Mouse (Mus musculus) thymus, adult 2 months (tissue): ENCODE measurements around the gene Fry. TPM values are rescaled to one million over a fixed set of nuclear protein-coding genes. Genes with fewer than 3 reads are reported as not detected.

Source experiments
- DNase-seq: peaks from one replicate; pipeline ENCODE4 v3.0.0; 2021
- H3K27ac ChIP-seq: fragments of 200-500 bp; 2 replicates; pipeline ENCODE4 v1.5.1; 2012; ENCODE audit warnings: low read length, control low read depth; ENCODE audit not compliant: control insufficient read depth, insufficient read depth
- H3K27me3 ChIP-seq: fragments of 200-500 bp; 2 replicates; pipeline ENCODE4 v1.6.1; 2012; ENCODE audit warnings: mild to moderate bottlenecking, low read length, moderate library complexity, mixed read lengths; ENCODE audit not compliant: control insufficient read depth, insufficient read depth
- H3K36me3 ChIP-seq: fragments of 200-500 bp; 2 replicates; pipeline ENCODE4 v1.6.1; 2012; ENCODE audit warnings: mild to moderate bottlenecking, low read length, moderate library complexity; ENCODE audit not compliant: control insufficient read depth, insufficient read depth
- H3K4me1 ChIP-seq: fragments of 200-500 bp; replicated peaks from 2 replicates; pipeline ENCODE4 v1.6.1; 2012; ENCODE audit warnings: low read length; ENCODE audit not compliant: control insufficient read depth, insufficient read depth
- H3K4me3 ChIP-seq: fragments of 200-500 bp; 2 replicates; pipeline ENCODE4 v1.5.1; 2012; ENCODE audit warnings: mild to moderate bottlenecking, low read length, control low read depth, moderate library complexity; ENCODE audit not compliant: control insufficient read depth, insufficient read depth
- CTCF ChIP-seq: fragments of 200-500 bp; IDR thresholded peaks from 2 replicates; pipeline ENCODE4 v1.5.1; 2012; ENCODE audit warnings: mild to moderate bottlenecking, control low read depth, low read length, moderate library complexity, borderline replicate concordance; ENCODE audit not compliant: control insufficient read depth, poor library complexity, insufficient read depth; ENCODE audit errors: extremely low read depth
- POLR2A ChIP-seq: fragments of 200-500 bp; IDR thresholded peaks from 2 replicates; pipeline ENCODE4 v1.6.1; 2012; ENCODE audit warnings: mild to moderate bottlenecking, low read length, control low read depth, moderate library complexity; ENCODE audit not compliant: control insufficient read depth, poor library complexity, insufficient read depth; ENCODE audit errors: extremely low read depth
- WGBS: fragments of 180-500 bp; shearing (Covaris S2); methylation state at CpG from one replicate; pipeline ENCODE4 v1.1.7; 2018; 5-methylcytosine and 5-hydroxymethylcytosine counted together
- polyA plus RNA-seq: library from polyadenylated mRNA; depleted of rRNA; stranded (reverse); fragments of >200 nt; gene quantifications from 2 replicates; pipeline ENCODE4 v1.2.3, GENCODE M21; 2012

The Fry gene
- polyA plus RNA-seq, 1 experiment: 9.8 TPM

- no peak overlapping the region for H3K27ac ChIP-seq
- H3K36me3 ChIP-seq: no peaks in the 10 kb centered on the region
- H3K4me3 ChIP-seq: no peak overlapping the region
- H3K4me1 ChIP-seq: no peaks in the 10 kb centered on the region
- 93% methylated on average over 5 of the region's 5 CpGs for WGBS
- no peak for DNase-seq
- TF ChIP-seq CTCF: no peak
- TF ChIP-seq POLR2A: no peak
- no peaks in the 10 kb centered on the region for H3K27me3 ChIP-seq
Measured at GRCm38 (mm10) chr5:150235931-150236330, 117.5 kb downstream of the Fry start.

DNA sequence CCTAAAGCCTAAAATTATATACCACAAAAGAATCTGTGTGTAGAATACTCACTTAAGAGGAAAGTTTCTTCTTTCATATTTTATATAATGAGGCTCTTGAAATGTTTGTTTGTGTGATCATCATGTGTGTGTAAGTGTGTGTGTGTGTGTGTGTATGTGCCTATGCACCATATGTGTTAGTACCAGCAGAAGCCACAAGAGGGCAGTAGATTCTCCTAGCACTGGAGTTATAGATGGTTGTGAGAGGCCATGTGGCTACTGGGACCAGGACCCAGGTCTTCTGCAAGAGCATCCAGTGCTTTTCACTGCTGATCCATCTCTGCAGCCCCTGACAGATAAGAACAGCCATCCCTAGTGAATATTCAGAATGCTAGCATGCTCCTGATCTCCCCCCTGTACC lies 118.2 kb downstream of the Fry start:
- Histone ChIP-seq H3K27ac (no peak overlapping the region), H3K36me3 (no peaks in the 10 kb centered on the region), H3K4me3 (no peak overlapping the region), H3K4me1 (no peaks in the 10 kb centered on the region), H3K27me3 (no peaks in the 10 kb centered on the region)
- no peak for TF ChIP-seq POLR2A
- no peak for TF ChIP-seq CTCF
- DNase-seq: no peak

DNA sequence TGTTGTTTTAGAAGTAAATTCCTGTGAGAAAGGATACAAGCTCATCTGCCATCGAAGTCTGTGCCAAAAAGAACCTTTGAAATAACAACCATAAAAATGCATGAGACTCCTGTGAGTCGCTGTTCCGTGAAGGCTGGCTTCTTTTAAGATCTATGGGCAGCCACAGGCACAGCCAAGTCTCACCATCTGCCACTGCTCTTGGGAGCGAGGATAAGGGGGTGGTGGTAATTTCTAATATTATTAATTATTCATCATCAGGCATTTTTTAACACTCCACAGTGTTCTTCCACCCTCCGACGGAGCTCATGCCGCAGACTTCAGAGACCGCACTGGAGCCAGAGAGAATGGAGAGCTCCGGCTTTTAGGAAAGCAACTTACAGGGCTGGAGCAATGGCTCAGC lies 123.2 kb downstream of the Fry start:
- 95% methylated on average over 9 of the region's 9 CpGs for WGBS
- no peak for DNase-seq
- no peaks in the 10 kb centered on the region for H3K36me3 ChIP-seq
- H3K4me1 ChIP-seq: no peaks in the 10 kb centered on the region
- H3K4me3 ChIP-seq: no peak overlapping the region
- no peak for TF ChIP-seq CTCF
- TF ChIP-seq POLR2A: no peak
- no peaks in the 10 kb centered on the region for H3K27me3 ChIP-seq
- H3K27ac ChIP-seq: no peak overlapping the region

- DNase-seq: no peak
- no peak overlapping the region for H3K27ac ChIP-seq
- WGBS: 96% methylated on average over 3 of the region's 3 CpGs
- no peak for TF ChIP-seq CTCF
- TF ChIP-seq POLR2A: no peak
- H3K4me3 ChIP-seq: no peak overlapping the region
- no peaks in the 10 kb centered on the region for H3K4me1 ChIP-seq
- no peaks in the 10 kb centered on the region for H3K27me3 ChIP-seq
- H3K36me3 ChIP-seq: no peaks in the 10 kb centered on the region
Measured at GRCm38 (mm10) chr5:150246737-150247136, 128.3 kb downstream of the Fry start.

- no peak for DNase-seq
- Histone ChIP-seq H3K27ac (no peak overlapping the region), H3K36me3 (no peaks in the 10 kb centered on the region), H3K4me3 (no peak overlapping the region), H3K4me1 (peaks cover 9% of the 10 kb centered on the region; the same call in 1 of the 2 replicates), H3K27me3 (no peaks in the 10 kb centered on the region)
- no peak for TF ChIP-seq CTCF
- TF ChIP-seq POLR2A: no peak
- WGBS: 95% methylated on average over 7 of the region's 7 CpGs
Measured at GRCm38 (mm10) chr5:150257764-150258163, 139.3 kb downstream of the Fry start.

GRCm38 (mm10) chr5:150259191-150260053 lies 141.0 kb downstream of the Fry start:
- no peak overlapping the region for H3K27ac ChIP-seq

More at GRCm38 (mm10) chr5:150259191-150260053, 141.0 kb downstream of the Fry start:
- peak; percentile 21 for DNase-seq
- Histone ChIP-seq H3K36me3 (no peaks in the 10 kb centered on the region), H3K27me3 (no peaks in the 10 kb centered on the region), H3K4me3 (peak overlapping the region; percentile 28), H3K4me1 (peaks cover 9% of the 10 kb centered on the region; the same call in 1 of the 2 replicates)
- TF ChIP-seq POLR2A (no peak), CTCF (no peak)
- WGBS: 2% methylated on average over 28 of the region's 29 CpGs
